Mouse (Mus musculus): ENCODE measurements around the gene Primpol. TPM values are rescaled to one million over a fixed set of nuclear protein-coding genes. Genes with fewer than 3 reads are reported as not detected.

Primpol gene
- polyA plus RNA-seq, 1 experiment from 2014 or later: 9.6 TPM

GRCm38 (mm10) chr8:46559428-46559827 lies 57.6 kb downstream of the Primpol start:
- ATAC-seq (replicated peaks; ENCODE audit: low FRiP score, low read depth) (no peak), DNase-seq (ENCODE audit: low spot score) (peak; percentile 18)
- no peaks in the 10 kb centered on the region for H3K4me1 ChIP-seq (replicated peaks; ENCODE audit: insufficient read depth, low read length)
- H3K36me3 ChIP-seq (ENCODE audit: insufficient read depth, low read length): no peaks in the 10 kb centered on the region
- no peak overlapping the region for H3K4me2 ChIP-seq (ENCODE audit: low read length)
- H3K9me3 ChIP-seq (replicated peaks; ENCODE audit: low read length): no peaks in the 10 kb centered on the region
- WGBS: 83% methylated on average over 6 of the region's 6 CpGs
- H3K27ac ChIP-seq: no peak overlapping the region
- H3K9ac ChIP-seq (ENCODE audit: low read depth, low read length): no peak overlapping the region
- TF ChIP-seq CTCF (IDR thresholded peaks at IDR 0.05; ENCODE audit: low read depth): peak; percentile 61
- no peaks in the 10 kb centered on the region for H3K27me3 ChIP-seq (ENCODE audit: insufficient read depth, low read length)
- no peak overlapping the region for H3K4me3 ChIP-seq (replicated peaks; ENCODE audit: low read depth, low read length)

DNA sequence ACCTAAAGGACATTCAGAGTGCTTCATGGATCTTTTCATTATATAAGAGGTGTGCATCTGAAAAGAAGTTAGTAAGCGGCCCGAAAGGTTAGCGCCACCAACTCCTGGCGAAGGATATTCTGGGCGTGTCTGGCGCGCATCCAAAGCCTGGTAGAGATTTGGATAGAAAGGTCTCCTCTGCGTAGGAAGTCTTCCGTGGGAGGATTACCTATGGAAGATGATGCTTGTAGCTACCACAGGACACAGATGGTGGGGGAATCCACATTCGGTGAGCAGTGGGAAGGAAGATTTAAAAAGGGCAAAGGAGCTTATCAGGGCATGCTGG lies 64.6 kb downstream of the Primpol start:
- no peaks in the 10 kb centered on the region for H3K27me3 ChIP-seq (ENCODE audit: insufficient read depth, low read length)
- DNase-seq (ENCODE audit: low spot score) (no peak), ATAC-seq (replicated peaks; ENCODE audit: low FRiP score, low read depth) (no peak)
- no peaks in the 10 kb centered on the region for H3K36me3 ChIP-seq (ENCODE audit: insufficient read depth, low read length)
- H3K4me1 ChIP-seq (replicated peaks; ENCODE audit: insufficient read depth, low read length): 0 out of 2 replicates have a peak, but pooled peaks cover 5% of the 10 kb centered on the region
- H3K4me3 ChIP-seq (replicated peaks; ENCODE audit: low read depth, low read length): peak overlapping the region; percentile 69
- no peaks in the 10 kb centered on the region for H3K9me3 ChIP-seq (replicated peaks; ENCODE audit: low read length)
- peak overlapping the region; percentile 61 for H3K9ac ChIP-seq (ENCODE audit: low read depth, low read length)
- 2% methylated on average over 10 of the region's 10 CpGs for WGBS
- TF ChIP-seq CTCF (IDR thresholded peaks at IDR 0.05; ENCODE audit: low read depth): no peak
- no peak overlapping the region for H3K27ac ChIP-seq
- H3K4me2 ChIP-seq (ENCODE audit: low read length): peak overlapping the region; percentile 79

GRCm38 (mm10) chr8:46551615-46552440 lies 65.2 kb downstream of the Primpol start, which contains the start of gene Cenpu:
Cenpu (plus strand) TSS chr8:46552028.
- ATAC-seq (replicated peaks; ENCODE audit: low FRiP score, low read depth): peak; percentile 97
- H3K27me3 ChIP-seq (ENCODE audit: insufficient read depth, low read length): no peaks in the 10 kb centered on the region
- TF ChIP-seq CTCF (IDR thresholded peaks at IDR 0.05; ENCODE audit: low read depth): no peak
- peak within 1 kb of the TSS; percentile 61 for H3K9ac ChIP-seq (ENCODE audit: low read depth, low read length)
- peak; percentile 100 for DNase-seq (ENCODE audit: low spot score)
- H3K27ac ChIP-seq: peak within 1 kb of the TSS; percentile 70; the same call in 1 of the 2 replicates
- no peaks in the 10 kb centered on the region for H3K9me3 ChIP-seq (replicated peaks; ENCODE audit: low read length)
- peak within 1 kb of the TSS; percentile 79 for H3K4me2 ChIP-seq (ENCODE audit: low read length)
- H3K4me1 ChIP-seq (replicated peaks; ENCODE audit: insufficient read depth, low read length): 0 out of 2 replicates have a peak, but pooled peaks cover 5% of the 10 kb centered on the region
- H3K4me3 ChIP-seq (replicated peaks; ENCODE audit: low read depth, low read length): peak within 1 kb of the TSS; percentile 69
- WGBS: under 1% methylated on average over 50 of the region's 50 CpGs
- no peaks in the 10 kb centered on the region for H3K36me3 ChIP-seq (ENCODE audit: insufficient read depth, low read length)

- 40% methylated on average over 4 of the region's 4 CpGs for WGBS
- Histone ChIP-seq H3K27ac (no peak overlapping the region), H3K4me1 (replicated peaks; ENCODE audit: insufficient read depth, low read length) (0 out of 2 replicates have a peak, but pooled peaks cover 5% of the 10 kb centered on the region), H3K4me2 (ENCODE audit: low read length) (peak overlapping the region; percentile 73), H3K36me3 (ENCODE audit: insufficient read depth, low read length) (no peaks in the 10 kb centered on the region), H3K9me3 (replicated peaks; ENCODE audit: low read length) (no peaks in the 10 kb centered on the region), H3K4me3 (replicated peaks; ENCODE audit: low read depth, low read length) (peak overlapping the region; percentile 69; the same call in 1 of the 2 replicates), H3K9ac (ENCODE audit: low read depth, low read length) (no peak overlapping the region), H3K27me3 (ENCODE audit: insufficient read depth, low read length) (no peaks in the 10 kb centered on the region)
- TF ChIP-seq CTCF (IDR thresholded peaks at IDR 0.05; ENCODE audit: low read depth): no peak
- no peak for ATAC-seq (replicated peaks; ENCODE audit: low FRiP score, low read depth)
- peak; percentile 19 for DNase-seq (ENCODE audit: low spot score)
Observed at GRCm38 (mm10) chr8:46551029-46551428, 66.0 kb downstream of the Primpol start.

GRCm38 (mm10) chr8:46550058-46550457 lies 67.0 kb downstream of the Primpol start:
- H3K4me1 ChIP-seq (replicated peaks; ENCODE audit: insufficient read depth, low read length): 0 out of 2 replicates have a peak, but pooled peaks cover 5% of the 10 kb centered on the region
- ATAC-seq (replicated peaks; ENCODE audit: low FRiP score, low read depth) (no peak), DNase-seq (ENCODE audit: low spot score) (no peak)
- no peaks in the 10 kb centered on the region for H3K36me3 ChIP-seq (ENCODE audit: insufficient read depth, low read length)
- no peak overlapping the region for H3K27ac ChIP-seq
- no peaks in the 10 kb centered on the region for H3K9me3 ChIP-seq (replicated peaks; ENCODE audit: low read length)
- no peak overlapping the region for H3K4me2 ChIP-seq (ENCODE audit: low read length)
- no peaks in the 10 kb centered on the region for H3K27me3 ChIP-seq (ENCODE audit: insufficient read depth, low read length)
- TF ChIP-seq CTCF (IDR thresholded peaks at IDR 0.05; ENCODE audit: low read depth): no peak
- H3K9ac ChIP-seq (ENCODE audit: low read depth, low read length): no peak overlapping the region
- WGBS: 74% methylated on average over 8 of the region's 8 CpGs
- no peak overlapping the region for H3K4me3 ChIP-seq (replicated peaks; ENCODE audit: low read depth, low read length)

- Histone ChIP-seq H3K27me3 (ENCODE audit: insufficient read depth, low read length) (no peaks in the 10 kb centered on the region), H3K4me1 (replicated peaks; ENCODE audit: insufficient read depth, low read length) (0 out of 2 replicates have a peak, but pooled peaks cover under 1% of the 10 kb centered on the region), H3K4me2 (ENCODE audit: low read length) (no peak overlapping the region), H3K27ac (0 out of 2 replicates have a peak overlapping the region, but pooled peaks have one; percentile 69), H3K9me3 (replicated peaks; ENCODE audit: low read length) (no peaks in the 10 kb centered on the region), H3K9ac (ENCODE audit: low read depth, low read length) (no peak overlapping the region), H3K4me3 (replicated peaks; ENCODE audit: low read depth, low read length) (no peak overlapping the region), H3K36me3 (ENCODE audit: insufficient read depth, low read length) (no peaks in the 10 kb centered on the region)
- DNase-seq (ENCODE audit: low spot score): peak; percentile 95
- ATAC-seq (replicated peaks; ENCODE audit: low FRiP score, low read depth): peak; percentile 3; the same call in 1 of the 2 replicates
- peak; percentile 90 for TF ChIP-seq CTCF (IDR thresholded peaks at IDR 0.05; ENCODE audit: low read depth)
- WGBS: 17% methylated on average over 4 of the region's 4 CpGs
Observed at GRCm38 (mm10) chr8:46547245-46547644, 69.8 kb downstream of the Primpol start.

All from kidney, postnatal 0 days (tissue).